Mouse (Mus musculus) heart, embryonic 14.5 days (tissue): ENCODE results near the gene Cep55. TPM values are rescaled to one million over a fixed set of nuclear protein-coding genes. Genes with fewer than 3 reads are reported as not detected.

Experiments
- ATAC-seq: fragments of 200-750 bp; cut with Nextera tagmentation; 2 replicates; pipeline ENCODE4 v1.8.0; 2017; ENCODE audit warnings: low read depth, moderate TSS enrichment; ENCODE audit not compliant: insufficient number of reproducible peaks, insufficient read depth, low FRiP score
- H3K27ac ChIP-seq, 2 experiments: fragments of 200-500 bp in 1 of 2; fragments of 300-500 bp in 1 of 2; sonication (generic) in 1 of 2; replicated peaks in 1 of 2; 2 replicates each; pipeline ENCODE4 v1.5.1; 2012 to 2014; ENCODE audit warnings: low read depth in 2 of 2, low read length in 2 of 2, control low read depth in 1 of 2, mild to moderate bottlenecking in 1 of 2, mixed read lengths in 1 of 2; ENCODE audit not compliant: control insufficient read depth in 1 of 2, insufficient read depth in 1 of 2
- H3K27me3 ChIP-seq: fragments of 300-500 bp; sonication (generic); 2 replicates; pipeline ENCODE4 v1.6.1; 2014; ENCODE audit warnings: mild to moderate bottlenecking, low read length, control low read depth; ENCODE audit not compliant: control insufficient read depth, insufficient read depth
- H3K36me3 ChIP-seq: fragments of 300-500 bp; sonication (generic); 2 replicates; pipeline ENCODE4 v1.6.1; 2014; ENCODE audit warnings: mild to moderate bottlenecking, control low read depth, low read length, mixed read lengths; ENCODE audit not compliant: control insufficient read depth, insufficient read depth
- H3K4me1 ChIP-seq, 2 experiments: fragments of 200-500 bp in 1 of 2; fragments of 300-500 bp in 1 of 2; sonication (generic) in 1 of 2; 2 replicates each; pipeline ENCODE4 v1.6.1; 2012 to 2014; ENCODE audit warnings: low read length in 2 of 2, control low read depth in 1 of 2, mixed read lengths in 1 of 2; ENCODE audit not compliant: control insufficient read depth in 2 of 2, insufficient read depth in 2 of 2
- H3K4me2 ChIP-seq: fragments of 300-500 bp; sonication (generic); 2 replicates; pipeline ENCODE4 v1.6.1; 2014; ENCODE audit warnings: mild to moderate bottlenecking, low read length
- H3K4me3 ChIP-seq, 2 experiments: fragments of 200-500 bp in 1 of 2; fragments of 300-500 bp in 1 of 2; sonication (generic) in 1 of 2; 2 replicates each; pipeline ENCODE4 v1.5.1; 2012 to 2014; ENCODE audit warnings: low read length in 2 of 2, mild to moderate bottlenecking in 2 of 2, control low read depth in 1 of 2, low read depth in 1 of 2, moderate library complexity in 1 of 2; ENCODE audit not compliant: control insufficient read depth in 1 of 2, insufficient read depth in 1 of 2
- H3K9ac ChIP-seq: fragments of 300-500 bp; sonication (generic); 2 replicates; pipeline ENCODE4 v1.6.1; 2014; ENCODE audit warnings: mild to moderate bottlenecking, low read length
- H3K9me3 ChIP-seq: fragments of 300-500 bp; sonication (generic); 2 replicates; pipeline ENCODE4 v1.6.1; 2016; ENCODE audit warnings: low read length, control low read depth; ENCODE audit not compliant: control insufficient read depth
- WGBS: fragments of 180-500 bp; shearing (Covaris S2); extraction: QIAGEN DNeasy Blood & Tissue Kit; methylation state at CpG from one replicate; pipeline ENCODE4 v1.1.7; 2014; 5-methylcytosine and 5-hydroxymethylcytosine counted together
- polyA plus RNA-seq: library from polyadenylated mRNA; unstranded; fragments of >200 nt; fragmentation: Nextera tagmentation; extraction: Ambion mirVana; gene quantifications from 2 replicates; pipeline ENCODE4 v1.2.1, GENCODE M21; 2014

The Cep55 gene
- polyA plus RNA-seq, 1 experiment from 2014 or later: 28.4 TPM

- 0 out of 2 replicates have a peak overlapping the region, but pooled peaks have one; percentile 84 for H3K4me2 ChIP-seq
- H3K9ac ChIP-seq: no peak overlapping the region
- ATAC-seq: no peak
- peaks cover 49% of the 10 kb centered on the region for H3K36me3 ChIP-seq
- no peaks in the 10 kb centered on the region for H3K9me3 ChIP-seq
- peaks cover 0 to 18% of the 10 kb centered on the region in 2 experiments for H3K4me1 ChIP-seq
- no peak overlapping the region for H3K4me3 ChIP-seq
- 80% methylated on average over 8 of the region's 8 CpGs for WGBS
- H3K27me3 ChIP-seq: no peaks in the 10 kb centered on the region
- no peak overlapping the region for H3K27ac ChIP-seq
Measured at GRCm38 (mm10) chr19:38056931-38057330, 2.1 kb downstream of the Cep55 start.

GRCm38 (mm10) chr19:38063201-38063600, 8.4 kb downstream of the Cep55 start:
- Histone ChIP-seq H3K36me3 (peaks cover 79% of the 10 kb centered on the region), H3K27ac (no peak overlapping the region), H3K27me3 (no peaks in the 10 kb centered on the region), H3K4me2 (no peak overlapping the region), H3K9ac (no peak overlapping the region), H3K9me3 (no peaks in the 10 kb centered on the region), H3K4me1 (no peaks in the 10 kb centered on the region), H3K4me3 (no peak overlapping the region)
- ATAC-seq: no peak
- 87% methylated on average over 3 of the region's 3 CpGs for WGBS

GRCm38 (mm10) chr19:38064051-38064450, 9.2 kb downstream of the Cep55 start:
- no peaks in the 10 kb centered on the region for H3K9me3 ChIP-seq
- no peak overlapping the region for H3K4me3 ChIP-seq
- ATAC-seq: no peak
- no peak overlapping the region for H3K4me2 ChIP-seq
- 93% methylated on average over 1 of the region's 1 CpGs for WGBS
- H3K36me3 ChIP-seq: peaks cover 79% of the 10 kb centered on the region
- H3K27ac ChIP-seq: no peak overlapping the region
- no peak overlapping the region for H3K9ac ChIP-seq
- H3K27me3 ChIP-seq: no peaks in the 10 kb centered on the region
- H3K4me1 ChIP-seq: no peaks in the 10 kb centered on the region

GRCm38 (mm10) chr19:38073226-38073625, 18.4 kb downstream of the Cep55 start:
- ATAC-seq: no peak
- 95% methylated on average over 5 of the region's 5 CpGs for WGBS
- Histone ChIP-seq H3K27me3 (no peaks in the 10 kb centered on the region), H3K9ac (no peak overlapping the region), H3K36me3 (peaks cover 66% of the 10 kb centered on the region), H3K4me2 (no peak overlapping the region), H3K4me1 (no peaks in the 10 kb centered on the region), H3K27ac (no peak overlapping the region), H3K9me3 (no peaks in the 10 kb centered on the region), H3K4me3 (no peak overlapping the region)

GRCm38 (mm10) chr19:38075051-38075450, 20.2 kb downstream of the Cep55 start:
- Histone ChIP-seq H3K27me3 (no peaks in the 10 kb centered on the region), H3K4me1 (no peaks in the 10 kb centered on the region), H3K27ac (no peak overlapping the region), H3K9me3 (no peaks in the 10 kb centered on the region), H3K4me3 (no peak overlapping the region), H3K4me2 (no peak overlapping the region), H3K9ac (no peak overlapping the region), H3K36me3 (peaks cover 47% of the 10 kb centered on the region)
- ATAC-seq: no peak
- WGBS: 85% methylated on average over 11 of the region's 11 CpGs

GRCm38 (mm10) chr19:38076251-38076650, 21.4 kb downstream of the Cep55 start:
- Histone ChIP-seq H3K27ac (no peak overlapping the region), H3K4me3 (no peak overlapping the region), H3K27me3 (no peaks in the 10 kb centered on the region), H3K36me3 (peaks cover 35% of the 10 kb centered on the region), H3K9me3 (no peaks in the 10 kb centered on the region), H3K9ac (no peak overlapping the region), H3K4me2 (no peak overlapping the region), H3K4me1 (no peaks in the 10 kb centered on the region)
- 53% methylated on average over 2 of the region's 2 CpGs for WGBS
- no peak for ATAC-seq

GRCm38 (mm10) chr19:38077851-38078540, 23.2 kb downstream of the Cep55 start:
- no peak overlapping the region for H3K4me3 ChIP-seq
- no peak for ATAC-seq

GRCm38 (mm10) chr19:38081361-38081760, 26.6 kb downstream of the Cep55 start:
- H3K36me3 ChIP-seq: no peaks in the 10 kb centered on the region
- no peak overlapping the region for H3K4me3 ChIP-seq
- no peaks in the 10 kb centered on the region; the same call in 1 of the 2 replicates for H3K27me3 ChIP-seq
- 71% methylated on average over 3 of the region's 3 CpGs for WGBS
- H3K9me3 ChIP-seq: no peaks in the 10 kb centered on the region
- no peak overlapping the region for H3K9ac ChIP-seq
- H3K4me1 ChIP-seq: no peaks in the 10 kb centered on the region
- no peak for ATAC-seq
- H3K4me2 ChIP-seq: no peak overlapping the region
- no peak overlapping the region for H3K27ac ChIP-seq

More at GRCm38 (mm10) chr19:38077851-38078540, 23.2 kb downstream of the Cep55 start:
- H3K27ac ChIP-seq: no peak overlapping the region
- peaks cover 19% of the 10 kb centered on the region for H3K36me3 ChIP-seq
- H3K4me2 ChIP-seq: no peak overlapping the region
- no peaks in the 10 kb centered on the region for H3K4me1 ChIP-seq
- WGBS: 71% methylated on average over 3 of the region's 3 CpGs
- no peaks in the 10 kb centered on the region for H3K9me3 ChIP-seq
- H3K9ac ChIP-seq: no peak overlapping the region
- H3K27me3 ChIP-seq: no peaks in the 10 kb centered on the region; the same call in 1 of the 2 replicates
